Mouse (Mus musculus) heart, postnatal 0 days (tissue): ENCODE data around the gene Chst5.
A peak's percentile ranks its signal among the peaks of the same experiment; 100 is the strongest.

Experiments used
- CTCF ChIP-seq: IDR thresholded peaks from 2 replicates; pipeline ENCODE4 v1.5.1; 2016; ENCODE audit warnings: antibody characterized with exemption, control low read depth, low read depth
- EP300 ChIP-seq: IDR thresholded peaks from 2 replicates; pipeline ENCODE4 v1.6.1; 2016; ENCODE audit warnings: antibody characterized with exemption, low read depth

- TF ChIP-seq EP300 (no peak), CTCF (peak; percentile 84)
Observed at GRCm38 (mm10) chr8:111881591-111881990, 28.7 kb downstream of the Chst5 start.
